Mouse (Mus musculus) thymus, adult 2 months (tissue): Measurements from ENCODE around the gene Nelfe.
"Not testable (repeated sequence)": the region's sequence is repeated elsewhere in the genome, so short reads cannot be mapped to it uniquely, and the experiment has no call there.

Experiments used
- CTCF ChIP-seq: fragments of 200-500 bp; IDR thresholded peaks from 2 replicates; pipeline ENCODE4 v1.5.1; 2012; ENCODE audit warnings: mild to moderate bottlenecking, control low read depth, low read length, moderate library complexity, borderline replicate concordance; ENCODE audit not compliant: control insufficient read depth, poor library complexity, insufficient read depth; ENCODE audit errors: extremely low read depth
- POLR2A ChIP-seq: fragments of 200-500 bp; IDR thresholded peaks from 2 replicates; pipeline ENCODE4 v1.6.1; 2012; ENCODE audit warnings: mild to moderate bottlenecking, low read length, control low read depth, moderate library complexity; ENCODE audit not compliant: control insufficient read depth, poor library complexity, insufficient read depth; ENCODE audit errors: extremely low read depth

DNA sequence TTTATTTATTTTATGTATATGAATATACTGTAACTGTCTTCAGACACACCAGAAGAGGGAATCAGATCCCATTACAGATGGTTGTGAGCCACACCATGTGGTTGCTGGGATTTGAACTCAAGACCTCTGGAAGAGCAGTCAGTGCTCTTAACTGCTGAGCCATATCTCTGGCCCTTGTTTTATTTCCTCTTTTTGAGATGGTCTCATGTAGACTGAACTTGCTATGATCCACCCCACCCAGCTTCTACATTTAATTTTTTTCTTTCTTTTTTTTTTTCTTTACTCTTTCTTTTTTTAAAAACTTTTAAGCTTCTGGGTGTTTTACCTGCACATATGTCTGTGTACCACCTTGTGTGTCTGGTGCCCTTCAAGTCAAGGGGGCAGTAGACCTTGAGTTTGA, 50.6 kb downstream of the Nelfe start:
- TF ChIP-seq CTCF, POLR2A: not testable (repeated sequence)
